Mouse (Mus musculus) left cerebral cortex, adult 6 months (tissue): ENCODE data around the gene Dmap1. TPM values are rescaled to one million over a fixed set of nuclear protein-coding genes. Genes with fewer than 3 reads are reported as not detected.

Source experiments
- long read RNA-seq, 2 experiments: library from polyadenylated mRNA; unstranded; transcript quantifications; one replicate each; pipeline ENCODE4 v2.0.0; 2019 to 2020
- polyA plus RNA-seq: library from polyadenylated mRNA; unstranded; fragments of <200 nt; fragmentation: Nextera tagmentation; gene quantifications from 2 replicates; pipeline ENCODE4 v1.2.3, GENCODE M21; 2021

Gene Dmap1
- polyA plus RNA-seq, result 39.7 and 43.5 TPM in 2 replicates
- long read RNA-seq, experiment 1, transcript Dmap1-201 (11 exons, 1,566 nt), result major isoform, 64 of 144 reads
- long read RNA-seq, experiment 1, partial matches to known transcripts, result 11 of 144 reads
- long read RNA-seq, experiment 1, other reads (novel, unspliced or antisense), result 67 of 144 reads
- long read RNA-seq, experiment 2, transcript Dmap1-201 (11 exons, 1,566 nt), result major isoform, 25 of 63 reads
- long read RNA-seq, experiment 2, partial matches to known transcripts, result 19 of 63 reads
- long read RNA-seq, experiment 2, other reads (novel, unspliced or antisense), result 19 of 63 reads

GRCm38 (mm10) chr4:117681931-117682461 lies at the start of gene Dmap1:
Gene Dmap1, minus strand, starts transcription at chr4:117682273.

GRCm38 (mm10) chr4:117724112-117724511 lies 42.0 kb upstream of the Dmap1 start, which contains the start of gene Gm12845:
Gene Gm12845, plus strand, starts transcription at chr4:117724412.

Other genes starting within 250 kb of the Dmap1 start
- gene Rnf220, start 185.2 kb downstream of the Dmap1 start, polyA plus RNA-seq, result 38.1 and 69.9 TPM in 2 replicates
- gene Eri3, start 131.9 kb downstream of the Dmap1 start, polyA plus RNA-seq, result 120 and 216 TPM in 2 replicates
- gene Gm12845, start 42.1 kb upstream of the Dmap1 start, polyA plus RNA-seq, result not detected in 2 replicates
- not detected in 2 replicates for gene Klf17, start 83.4 kb upstream of the Dmap1 start, polyA plus RNA-seq
- 14.7 and 18.0 TPM in 2 replicates for gene Slc6a9, start 152.2 kb upstream of the Dmap1 start, polyA plus RNA-seq
- gene Ccdc24, start 190.3 kb upstream of the Dmap1 start, polyA plus RNA-seq, result 0.18 and 0.36 TPM in 2 replicates
- 12.5 and 33.1 TPM in 2 replicates for gene B4galt2, start 201.2 kb upstream of the Dmap1 start, polyA plus RNA-seq
- gene Atp6v0b, start 205.1 kb upstream of the Dmap1 start, polyA plus RNA-seq, result 819 and 1,051 TPM in 2 replicates
- 6.4 and 7.7 TPM in 2 replicates for gene Dph2, start 209.8 kb upstream of the Dmap1 start, polyA plus RNA-seq
- 34.0 and 35.1 TPM in 2 replicates for gene Ipo13, start 232.7 kb upstream of the Dmap1 start, polyA plus RNA-seq
- 1.4 and 1.7 TPM in 2 replicates for gene Artn, start 247.5 kb upstream of the Dmap1 start, polyA plus RNA-seq